Mouse (Mus musculus) central nervous system, embryonic 14 days (tissue): ENCODE data around the gene N4bp2l2. TPM values are rescaled to one million over a fixed set of nuclear protein-coding genes. Genes with fewer than 3 reads are reported as not detected.

Experiments
- polyA plus RNA-seq: library from polyadenylated mRNA; depleted of rRNA; stranded (reverse); fragments of >200 nt; gene quantifications from 2 replicates; pipeline ENCODE4 v1.2.3, GENCODE M21; 2012; rRNA removed

Gene N4bp2l2
- 31.5 and 35.2 TPM in 2 replicates for polyA plus RNA-seq

GRCm38 (mm10) chr5:150666133-150666739 is at the start of gene N4bp2l2:
Gene N4bp2l2 (minus strand): TSS chr5:150666183.

GRCm38 (mm10) chr5:150673153-150673835 is 7.3 kb upstream of the N4bp2l2 start, which contains the start of gene Pds5b:
Gene Pds5b (plus strand): TSS chr5:150673739.

GRCm38 (mm10) chr5:150597088-150597487 is 68.9 kb downstream of the N4bp2l2 start, which contains the start of gene N4bp2l1:
Gene N4bp2l1 (minus strand): TSS chr5:150597188.

Other genes with a start within 250 kb of the N4bp2l2 start
- not detected in 2 replicates for gene Zar1l, start 148.0 kb downstream of the N4bp2l2 start, polyA plus RNA-seq
- gene Brca2, start 143.6 kb downstream of the N4bp2l2 start, polyA plus RNA-seq = 16.7 and 17.0 TPM in 2 replicates
- 14.7 and 15.5 TPM in 2 replicates for gene N4bp2l1, start 69.0 kb downstream of the N4bp2l2 start, polyA plus RNA-seq
- 35.6 and 37.6 TPM in 2 replicates for gene Pds5b, start 7.6 kb upstream of the N4bp2l2 start, polyA plus RNA-seq